Mouse (Mus musculus) telencephalon, adult 2 months (tissue): ENCODE measurements around the gene Vmn1r73.

ENCODE experiments used
- DNase-seq: peaks from one replicate; pipeline ENCODE4 v3.0.0-alpha.2; 2011; ENCODE audit warnings: low read depth, low spot score

Gene Vmn1r73

GRCm38 (mm10) chr7:11729966-11730365 is at the start of gene Vmn1r73:
Vmn1r73 (plus strand) TSS chr7:11730266.
- DNase-seq, result no peak
